Mouse (Mus musculus) G1E (cell line): Measurements from ENCODE around the gene Cflar.

Experiments
- CTCF ChIP-seq: IDR thresholded peaks from 2 replicates; pipeline ENCODE4 v1.5.1; 2012; ENCODE audit warnings: low read depth, low read length, inconsistent platforms, mixed read lengths
- GATA1 ChIP-seq: IDR thresholded peaks from 2 replicates; pipeline ENCODE4 v1.6.1; 2012; ENCODE audit warnings: borderline replicate concordance, low read length, inconsistent platforms, mixed read lengths
- GATA2 ChIP-seq: IDR thresholded peaks from 2 replicates; pipeline ENCODE4 v1.6.1; 2012; ENCODE audit warnings: low read depth, low read length, inconsistent platforms, borderline replicate concordance
- POLR2AphosphoS5 ChIP-seq: IDR thresholded peaks from 2 replicates; pipeline ENCODE4 v1.6.1; 2012; ENCODE audit warnings: low read depth, low read length, inconsistent platforms; ENCODE audit not compliant: insufficient replicate concordance
- TAL1 ChIP-seq: conservative IDR thresholded peaks from 2 replicates; pipeline ENCODE4 v1.6.1; 2012; ENCODE audit warnings: low read depth, low read length, inconsistent platforms, mixed read lengths

DNA sequence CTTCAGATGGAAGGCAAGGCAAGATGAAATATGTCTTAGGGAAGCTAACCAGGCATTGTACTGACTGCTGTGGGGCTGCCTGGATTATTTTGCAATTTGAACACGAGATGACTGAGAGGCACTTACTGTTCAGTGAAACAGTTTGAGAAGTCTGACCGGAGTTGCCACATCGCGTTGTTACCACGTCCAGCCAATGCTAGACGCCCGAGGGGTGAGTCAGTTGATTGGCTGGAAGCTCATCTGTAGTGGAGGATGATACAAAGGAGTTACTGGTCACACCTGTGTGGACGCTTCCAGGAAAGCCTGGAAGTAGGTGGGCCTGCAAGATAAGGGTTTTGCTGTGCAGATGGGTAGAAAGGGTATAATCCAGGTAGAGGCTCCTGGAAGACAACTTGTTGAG, 8.8 kb downstream of the Cflar start:
- no peak for TF ChIP-seq GATA2
- TF ChIP-seq GATA1, result no peak
- TF ChIP-seq CTCF, result no peak
- no peak for TF ChIP-seq POLR2AphosphoS5
- no peak for TF ChIP-seq TAL1
